Mouse (Mus musculus): ENCODE results near the gene Smad5.
A peak's percentile ranks its signal among the peaks of the same experiment; 100 is the strongest.

The Smad5 gene

GRCm38 (mm10) chr13:56753192-56753951 is 50.6 kb downstream of the Smad5 start, which contains the start of gene Gm45623:
Gene Gm45623, minus strand, starts transcription at chr13:56753827.
- DNase-seq (ENCODE audit: low read depth, low spot score): no peak

GRCm38 (mm10) chr13:56755871-56756270 is 53.1 kb downstream of the Smad5 start:
- DNase-seq (ENCODE audit: low read depth, low spot score): no peak

GRCm38 (mm10) chr13:56757201-56757600 is 54.4 kb downstream of the Smad5 start:
- DNase-seq (ENCODE audit: low read depth, low spot score): no peak

- DNase-seq (ENCODE audit: low read depth, low spot score): peak; percentile 82
Observed at GRCm38 (mm10) chr13:56758492-56758891, 55.7 kb downstream of the Smad5 start.

GRCm38 (mm10) chr13:56762446-56763229 is 59.8 kb downstream of the Smad5 start:
- DNase-seq (ENCODE audit: low read depth, low spot score): no peak

GRCm38 (mm10) chr13:56765284-56766032 is 62.6 kb downstream of the Smad5 start:
- no peak for DNase-seq (ENCODE audit: low read depth, low spot score)

- no peak for DNase-seq (ENCODE audit: low read depth, low spot score)
Observed at GRCm38 (mm10) chr13:56766211-56766610, 63.4 kb downstream of the Smad5 start.

- DNase-seq (ENCODE audit: low read depth, low spot score): no peak
Observed at GRCm38 (mm10) chr13:56769431-56769830, 66.6 kb downstream of the Smad5 start.

- no peak for DNase-seq (ENCODE audit: low read depth, low spot score)
Observed at GRCm38 (mm10) chr13:56770136-56770578, 67.3 kb downstream of the Smad5 start.

GRCm38 (mm10) chr13:56770786-56771185 is 68.0 kb downstream of the Smad5 start:
- DNase-seq (ENCODE audit: low read depth, low spot score): no peak

- no peak for DNase-seq (ENCODE audit: low read depth, low spot score)
Observed at GRCm38 (mm10) chr13:56772592-56772991, 69.8 kb downstream of the Smad5 start.

GRCm38 (mm10) chr13:56773262-56773870 is 70.6 kb downstream of the Smad5 start:
- no peak for DNase-seq (ENCODE audit: low read depth, low spot score)

GRCm38 (mm10) chr13:56774304-56774703 is 71.5 kb downstream of the Smad5 start:
- DNase-seq (ENCODE audit: low read depth, low spot score): no peak

GRCm38 (mm10) chr13:56780746-56781469 is 78.1 kb downstream of the Smad5 start:
- no peak for DNase-seq (ENCODE audit: low read depth, low spot score)

GRCm38 (mm10) chr13:56781697-56782096 is 78.9 kb downstream of the Smad5 start:
- DNase-seq (ENCODE audit: low read depth, low spot score): no peak

- DNase-seq (ENCODE audit: low read depth, low spot score): no peak
Observed at GRCm38 (mm10) chr13:56782621-56783020, 79.8 kb downstream of the Smad5 start.

GRCm38 (mm10) chr13:56790683-56791082 is 87.9 kb downstream of the Smad5 start:
- no peak for DNase-seq (ENCODE audit: low read depth, low spot score)
